Mouse (Mus musculus) E14TG2a.4 (cell line): Measurements from ENCODE around the gene Hpcal1.

Experiments
- H3K27me3 ChIP-seq: 2 replicates; pipeline ENCODE4 v1.6.1; 2014; ENCODE audit warnings: low read length, control low read depth; ENCODE audit not compliant: insufficient read depth
- H3K36me3 ChIP-seq: 2 replicates; pipeline ENCODE4 v1.6.1; 2014; ENCODE audit warnings: low read length, control low read depth; ENCODE audit not compliant: insufficient read depth
- H3K4me1 ChIP-seq: replicated peaks from 2 replicates; pipeline ENCODE4 v1.6.1; 2014; ENCODE audit warnings: low read depth, low read length, control low read depth
- H3K4me3 ChIP-seq: replicated peaks from 2 replicates; pipeline ENCODE4 v1.5.1; 2014; ENCODE audit warnings: mild to moderate bottlenecking, low read length
- H3K9me3 ChIP-seq: 2 replicates; pipeline ENCODE4 v1.6.1; 2014; ENCODE audit warnings: low read length, control low read depth
- CTCF ChIP-seq: conservative IDR thresholded peaks from 2 replicates; pipeline ENCODE4 v1.5.1; 2014; ENCODE audit warnings: low read length
- NANOG ChIP-seq: IDR thresholded peaks from 2 replicates; pipeline ENCODE4 v1.6.1; 2014; ENCODE audit warnings: borderline replicate concordance, low read length, mixed read lengths
- POU5F1 ChIP-seq: IDR thresholded peaks from 2 replicates; pipeline ENCODE4 v1.6.1; 2014; ENCODE audit warnings: low read length, borderline replicate concordance

Hpcal1 gene

GRCm38 (mm10) chr12:17657561-17658195 lies 33.0 kb upstream of the Hpcal1 start:
- no peak for TF ChIP-seq POU5F1
- TF ChIP-seq NANOG, result no peak
- Histone ChIP-seq H3K36me3 (no peaks in the 10 kb centered on the region), H3K27me3 (no peaks in the 10 kb centered on the region), H3K9me3 (peaks cover 33% of the 10 kb centered on the region), H3K4me3 (no peak overlapping the region), H3K4me1 (peaks cover 20% of the 10 kb centered on the region)

DNA sequence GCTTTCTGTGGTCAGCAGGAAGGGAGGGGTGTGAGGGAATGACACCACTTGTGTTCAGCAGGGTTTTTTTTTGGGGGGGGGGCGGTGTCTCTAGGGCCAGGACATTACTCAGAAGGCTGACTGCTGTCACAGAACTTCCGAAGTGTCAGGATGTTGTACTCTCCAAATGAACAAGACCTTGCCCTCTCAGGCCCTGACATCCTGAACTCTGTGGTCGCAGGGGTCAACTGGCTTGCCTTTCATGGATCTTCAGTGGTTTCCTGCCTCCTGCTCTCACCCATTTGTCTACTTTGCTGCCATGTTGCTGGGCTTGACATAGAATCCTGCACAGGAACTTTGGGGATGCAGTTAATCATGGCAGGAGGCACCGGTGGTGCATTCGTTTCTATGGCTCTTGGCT lies 32.1 kb upstream of the Hpcal1 start:
- peaks cover 20% of the 10 kb centered on the region for H3K4me1 ChIP-seq
- H3K36me3 ChIP-seq, result no peaks in the 10 kb centered on the region
- TF ChIP-seq NANOG (no peak), CTCF (no peak), POU5F1 (no peak)
- peaks cover 33% of the 10 kb centered on the region for H3K9me3 ChIP-seq
- H3K27me3 ChIP-seq, result no peaks in the 10 kb centered on the region
- H3K4me3 ChIP-seq, result no peak overlapping the region

- Histone ChIP-seq H3K4me3 (peak overlapping the region; percentile 42; the same call in 1 of the 2 replicates), H3K9me3 (peaks cover 21% of the 10 kb centered on the region), H3K36me3 (no peaks in the 10 kb centered on the region), H3K4me1 (peaks cover 33% of the 10 kb centered on the region), H3K27me3 (no peaks in the 10 kb centered on the region; the same call in 1 of the 2 replicates)
- no peak for TF ChIP-seq POU5F1
- no peak for TF ChIP-seq CTCF
- no peak for TF ChIP-seq NANOG
Observed at GRCm38 (mm10) chr12:17661483-17661920, 29.2 kb upstream of the Hpcal1 start.

GRCm38 (mm10) chr12:17663991-17664635 lies 26.5 kb upstream of the Hpcal1 start:
- TF ChIP-seq CTCF (no peak), NANOG (no peak), POU5F1 (no peak)
- Histone ChIP-seq H3K27me3 (peaks cover 6% of the 10 kb centered on the region), H3K9me3 (no peaks in the 10 kb centered on the region), H3K4me3 (no peak overlapping the region), H3K4me1 (peaks cover 36% of the 10 kb centered on the region), H3K36me3 (no peaks in the 10 kb centered on the region)

DNA sequence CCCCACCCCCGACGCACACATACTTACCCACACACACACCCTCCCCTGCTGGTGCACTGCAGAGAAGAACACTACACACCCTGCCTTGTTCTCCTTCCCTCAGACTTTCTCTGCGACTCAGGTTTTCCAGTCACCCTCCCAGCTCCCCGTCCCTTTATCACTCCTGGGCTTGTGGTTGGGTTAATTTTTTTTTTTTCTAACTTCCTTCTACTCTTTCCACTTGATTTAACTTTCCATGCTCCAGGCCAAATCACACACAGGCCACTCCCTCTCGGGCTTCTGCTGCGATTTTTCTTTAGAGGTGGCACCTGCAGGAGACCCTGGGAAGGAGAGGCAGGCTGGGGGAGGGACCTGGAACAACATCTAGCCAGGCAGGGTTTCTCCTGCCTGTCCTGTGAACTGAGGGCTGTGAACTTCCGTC lies 24.7 kb upstream of the Hpcal1 start:
- peaks cover 21% of the 10 kb centered on the region for H3K27me3 ChIP-seq
- peaks cover 32% of the 10 kb centered on the region for H3K4me1 ChIP-seq
- no peaks in the 10 kb centered on the region for H3K36me3 ChIP-seq
- no peaks in the 10 kb centered on the region for H3K9me3 ChIP-seq
- TF ChIP-seq NANOG (no peak), CTCF (no peak), POU5F1 (no peak)
- H3K4me3 ChIP-seq, result no peak overlapping the region

GRCm38 (mm10) chr12:17666616-17667015 lies 24.0 kb upstream of the Hpcal1 start:
- H3K4me1 ChIP-seq, result peaks cover 25% of the 10 kb centered on the region
- H3K4me3 ChIP-seq, result no peak overlapping the region
- H3K27me3 ChIP-seq, result peaks cover 24% of the 10 kb centered on the region
- no peaks in the 10 kb centered on the region for H3K9me3 ChIP-seq
- TF ChIP-seq CTCF (0 out of 2 replicates have a peak, but pooled peaks have one; percentile 5), NANOG (no peak)
- no peaks in the 10 kb centered on the region for H3K36me3 ChIP-seq

- TF ChIP-seq NANOG (no peak), CTCF (no peak), POU5F1 (no peak)
- Histone ChIP-seq H3K36me3 (no peaks in the 10 kb centered on the region), H3K27me3 (peaks cover 45% of the 10 kb centered on the region), H3K4me1 (no peaks in the 10 kb centered on the region), H3K4me3 (no peak overlapping the region), H3K9me3 (no peaks in the 10 kb centered on the region)
Observed at GRCm38 (mm10) chr12:17673729-17674128, 16.9 kb upstream of the Hpcal1 start.

DNA sequence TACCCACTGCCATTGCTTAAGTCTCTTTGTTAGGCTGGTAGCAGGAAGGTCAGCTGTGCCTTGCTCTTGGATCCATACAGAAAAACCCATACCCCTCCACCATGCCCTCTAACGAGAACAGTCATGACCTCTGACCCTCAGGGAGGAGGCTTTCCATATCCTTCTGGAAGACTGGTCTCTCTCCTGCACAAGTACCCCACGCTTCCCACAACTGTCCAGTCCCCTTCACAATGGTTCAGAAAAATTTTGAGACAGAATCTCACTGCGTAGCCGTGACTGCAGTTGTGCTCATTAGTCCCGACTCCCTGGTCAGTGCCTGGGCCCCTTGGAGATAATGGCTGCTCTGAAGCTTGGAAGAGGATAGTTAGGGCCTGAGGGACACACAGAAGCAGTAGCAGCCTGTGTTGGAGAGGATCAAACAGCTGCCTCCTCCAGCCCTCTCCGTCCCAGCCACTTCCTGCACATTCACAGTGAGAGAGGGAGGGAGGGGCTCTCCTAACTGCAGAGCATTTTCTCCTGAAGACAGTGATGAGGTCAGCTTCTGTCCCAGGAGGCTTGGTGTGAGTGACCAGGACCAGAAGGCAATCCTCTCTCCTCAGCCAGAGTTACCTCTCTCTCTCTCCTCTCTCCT lies 16.4 kb upstream of the Hpcal1 start:
- no peaks in the 10 kb centered on the region for H3K36me3 ChIP-seq
- H3K9me3 ChIP-seq, result no peaks in the 10 kb centered on the region
- TF ChIP-seq NANOG (no peak), POU5F1 (no peak), CTCF (no peak)
- H3K4me3 ChIP-seq, result no peak overlapping the region
- no peaks in the 10 kb centered on the region for H3K4me1 ChIP-seq
- H3K27me3 ChIP-seq, result peaks cover 40% of the 10 kb centered on the region
